Mouse (Mus musculus): ENCODE data around the gene Bola2. TPM values are rescaled to one million over a fixed set of nuclear protein-coding genes. Genes with fewer than 3 reads are reported as not detected.

The Bola2 gene
- polyA plus RNA-seq, 1 experiment from 2014 or later = 82.7 TPM

- Histone ChIP-seq H3K27me3 (peaks cover 30% of the 10 kb centered on the region), H3K9ac (no peak overlapping the region), H3K4me2 (peak overlapping the region; percentile 54), H3K9me3 (replicated peaks) (no peaks in the 10 kb centered on the region), H3K4me3 (replicated peaks) (0 out of 2 replicates have a peak overlapping the region, but pooled peaks have one; percentile 56), H3K27ac (replicated peaks) (no peak overlapping the region), H3K36me3 (replicated peaks) (peaks cover 37% of the 10 kb centered on the region), H3K4me1 (replicated peaks) (peaks cover 61% of the 10 kb centered on the region)
- no peak for ATAC-seq (ENCODE audit: insufficient read depth)
- 72% methylated on average over 25 of the region's 25 CpGs for WGBS (ENCODE audit: insufficient replicate concordance)
Measured at GRCm38 (mm10) chr7:126700063-126701015, 5.1 kb downstream of the Bola2 start.

- Histone ChIP-seq H3K27me3 (peaks cover 37% of the 10 kb centered on the region), H3K36me3 (replicated peaks) (peaks cover 37% of the 10 kb centered on the region), H3K9me3 (replicated peaks) (no peaks in the 10 kb centered on the region), H3K9ac (no peak overlapping the region), H3K27ac (replicated peaks) (no peak overlapping the region), H3K4me2 (peak overlapping the region; percentile 54), H3K4me1 (replicated peaks) (peaks cover 61% of the 10 kb centered on the region), H3K4me3 (replicated peaks) (peak overlapping the region; percentile 56)
- ATAC-seq (ENCODE audit: insufficient read depth) = peak; percentile 42
- WGBS (ENCODE audit: insufficient replicate concordance) = under 1% methylated on average over 11 of the region's 11 CpGs
Measured at GRCm38 (mm10) chr7:126701070-126701469, 5.9 kb downstream of the Bola2 start.

GRCm38 (mm10) chr7:126701559-126702357 is 6.6 kb downstream of the Bola2 start:
- Histone ChIP-seq H3K27ac (replicated peaks) (peak overlapping the region; percentile 55; the same call in 1 of the 2 replicates), H3K36me3 (replicated peaks) (peaks cover 34% of the 10 kb centered on the region), H3K4me1 (replicated peaks) (peaks cover 54% of the 10 kb centered on the region), H3K27me3 (peaks cover 37% of the 10 kb centered on the region), H3K4me2 (peak overlapping the region; percentile 54), H3K9me3 (replicated peaks) (no peaks in the 10 kb centered on the region), H3K4me3 (replicated peaks) (peak overlapping the region; percentile 56), H3K9ac (no peak overlapping the region)
- 48% methylated on average over 24 of the region's 24 CpGs for WGBS (ENCODE audit: insufficient replicate concordance)
- no peak for ATAC-seq (ENCODE audit: insufficient read depth)

GRCm38 (mm10) chr7:126702358-126702757 is 7.2 kb downstream of the Bola2 start:
- no peak overlapping the region for H3K9ac ChIP-seq
- peaks cover 37% of the 10 kb centered on the region for H3K27me3 ChIP-seq
- 26% methylated on average over 6 of the region's 6 CpGs for WGBS (ENCODE audit: insufficient replicate concordance)
- H3K27ac ChIP-seq (replicated peaks) = peak overlapping the region; percentile 78
- H3K4me3 ChIP-seq (replicated peaks) = peak overlapping the region; percentile 56
- no peaks in the 10 kb centered on the region for H3K9me3 ChIP-seq (replicated peaks)
- ATAC-seq (ENCODE audit: insufficient read depth) = no peak
- peaks cover 50% of the 10 kb centered on the region for H3K4me1 ChIP-seq (replicated peaks)
- H3K4me2 ChIP-seq = peak overlapping the region; percentile 54
- H3K36me3 ChIP-seq (replicated peaks) = peaks cover 33% of the 10 kb centered on the region

GRCm38 (mm10) chr7:126702861-126703756 is 7.9 kb downstream of the Bola2 start:
- Histone ChIP-seq H3K9ac (0 out of 2 replicates have a peak overlapping the region, but pooled peaks have one; percentile 2), H3K36me3 (replicated peaks) (peaks cover 25% of the 10 kb centered on the region), H3K27ac (replicated peaks) (peak overlapping the region; percentile 78), H3K4me3 (replicated peaks) (peak overlapping the region; percentile 56), H3K9me3 (replicated peaks) (no peaks in the 10 kb centered on the region), H3K4me1 (replicated peaks) (peaks cover 46% of the 10 kb centered on the region), H3K27me3 (peaks cover 37% of the 10 kb centered on the region), H3K4me2 (peak overlapping the region; percentile 32)
- no peak for ATAC-seq (ENCODE audit: insufficient read depth)
- WGBS (ENCODE audit: insufficient replicate concordance) = 40% methylated on average over 12 of the region's 12 CpGs

- peak overlapping the region; percentile 78 for H3K27ac ChIP-seq (replicated peaks)
- peaks cover 37% of the 10 kb centered on the region for H3K27me3 ChIP-seq
- 7% methylated on average over 7 of the region's 7 CpGs for WGBS (ENCODE audit: insufficient replicate concordance)
- no peak for ATAC-seq (ENCODE audit: insufficient read depth)
- peak overlapping the region; percentile 68 for H3K4me2 ChIP-seq
- H3K9me3 ChIP-seq (replicated peaks) = no peaks in the 10 kb centered on the region
- peak overlapping the region; percentile 56 for H3K4me3 ChIP-seq (replicated peaks)
- peak overlapping the region; percentile 2; the same call in 1 of the 2 replicates for H3K9ac ChIP-seq
- H3K4me1 ChIP-seq (replicated peaks) = peaks cover 46% of the 10 kb centered on the region
- H3K36me3 ChIP-seq (replicated peaks) = peaks cover 23% of the 10 kb centered on the region
Measured at GRCm38 (mm10) chr7:126703757-126704077, 8.5 kb downstream of the Bola2 start.

- Histone ChIP-seq H3K4me3 (replicated peaks) (peak overlapping the region; percentile 56), H3K9ac (peak overlapping the region; percentile 30; the same call in 1 of the 2 replicates), H3K27ac (replicated peaks) (peak overlapping the region; percentile 78), H3K27me3 (peaks cover 37% of the 10 kb centered on the region), H3K9me3 (replicated peaks) (no peaks in the 10 kb centered on the region), H3K4me1 (replicated peaks) (peaks cover 42% of the 10 kb centered on the region), H3K4me2 (peak overlapping the region; percentile 68), H3K36me3 (replicated peaks) (peaks cover 16% of the 10 kb centered on the region)
- WGBS (ENCODE audit: insufficient replicate concordance) = 1% methylated on average over 39 of the region's 39 CpGs
- ATAC-seq (ENCODE audit: insufficient read depth) = peak; percentile 39
Measured at GRCm38 (mm10) chr7:126704121-126704980, 9.2 kb downstream of the Bola2 start.

- peaks cover 19% of the 10 kb centered on the region for H3K4me1 ChIP-seq (replicated peaks)
- H3K9ac ChIP-seq = no peak within 1 kb of the TSS
- H3K27me3 ChIP-seq = peaks cover 34% of the 10 kb centered on the region
- H3K4me2 ChIP-seq = no peak within 1 kb of the TSS
- H3K36me3 ChIP-seq (replicated peaks) = no peaks in the 10 kb centered on the region
- 48% methylated on average over 19 of the region's 19 CpGs for WGBS (ENCODE audit: insufficient replicate concordance)
- H3K27ac ChIP-seq (replicated peaks) = no peak within 1 kb of the TSS
- H3K9me3 ChIP-seq (replicated peaks) = no peaks in the 10 kb centered on the region
- no peak for ATAC-seq (ENCODE audit: insufficient read depth)
- no peak within 1 kb of the TSS for H3K4me3 ChIP-seq (replicated peaks)
Measured at GRCm38 (mm10) chr7:126707442-126708174, 12.4 kb downstream of the Bola2 start, which contains the start of gene Coro1a. TSS of gene Coro1a (minus strand) at chr7:126707787.

- no peak for ATAC-seq (ENCODE audit: insufficient read depth)
- Histone ChIP-seq H3K4me2 (no peak overlapping the region), H3K9me3 (replicated peaks) (no peaks in the 10 kb centered on the region), H3K27me3 (peaks cover 26% of the 10 kb centered on the region), H3K4me3 (replicated peaks) (no peak overlapping the region), H3K4me1 (replicated peaks) (peaks cover 19% of the 10 kb centered on the region), H3K36me3 (replicated peaks) (no peaks in the 10 kb centered on the region), H3K9ac (no peak overlapping the region), H3K27ac (replicated peaks) (no peak overlapping the region)
- 73% methylated on average over 10 of the region's 10 CpGs for WGBS (ENCODE audit: insufficient replicate concordance)
Measured at GRCm38 (mm10) chr7:126708175-126708952, 13.2 kb downstream of the Bola2 start.
